Mouse (Mus musculus): ENCODE measurements around the gene Spata21. TPM values are rescaled to one million over a fixed set of nuclear protein-coding genes. Genes with fewer than 3 reads are reported as not detected.

Spata21 gene
- polyA plus RNA-seq, 1 experiment from 2014 or later, result not detected

GRCm38 (mm10) chr4:141069731-141070130 lies 18.4 kb upstream of the Spata21 start:
- H3K4me1 ChIP-seq (ENCODE audit: control insufficient read depth, low read depth, low read length), result peaks cover 43% of the 10 kb centered on the region
- H3K4me2 ChIP-seq (ENCODE audit: low read depth, low read length), result no peak overlapping the region
- H3K4me3 ChIP-seq (ENCODE audit: low read depth, low read length), result no peak overlapping the region
- H3K9ac ChIP-seq (ENCODE audit: low read depth, low read length), result no peak overlapping the region
- no peak for ATAC-seq (ENCODE audit: low read depth)
- H3K27ac ChIP-seq (ENCODE audit: low read length), result peak overlapping the region; percentile 31
- WGBS (ENCODE audit: insufficient replicate concordance), result 39% methylated on average over 4 of the region's 4 CpGs
- no peaks in the 10 kb centered on the region for H3K27me3 ChIP-seq (ENCODE audit: control insufficient read depth, insufficient read depth, low read depth, low read length)
- H3K9me3 ChIP-seq (replicated peaks; ENCODE audit: control insufficient read depth, low read length), result no peaks in the 10 kb centered on the region
- peaks cover 75% of the 10 kb centered on the region for H3K36me3 ChIP-seq (ENCODE audit: control insufficient read depth, insufficient read depth)

GRCm38 (mm10) chr4:141072502-141072901 lies 15.6 kb upstream of the Spata21 start:
- 85% methylated on average over 11 of the region's 11 CpGs for WGBS (ENCODE audit: insufficient replicate concordance)
- Histone ChIP-seq H3K4me3 (ENCODE audit: low read depth, low read length) (no peak overlapping the region), H3K27ac (ENCODE audit: low read length) (no peak overlapping the region), H3K36me3 (ENCODE audit: control insufficient read depth, insufficient read depth) (peaks cover 61% of the 10 kb centered on the region), H3K9me3 (replicated peaks; ENCODE audit: control insufficient read depth, low read length) (no peaks in the 10 kb centered on the region), H3K4me1 (ENCODE audit: control insufficient read depth, low read depth, low read length) (peaks cover 69% of the 10 kb centered on the region), H3K27me3 (ENCODE audit: control insufficient read depth, insufficient read depth, low read depth, low read length) (no peaks in the 10 kb centered on the region), H3K9ac (ENCODE audit: low read depth, low read length) (no peak overlapping the region), H3K4me2 (ENCODE audit: low read depth, low read length) (no peak overlapping the region)
- no peak for ATAC-seq (ENCODE audit: low read depth)

GRCm38 (mm10) chr4:141073661-141074060 lies 14.5 kb upstream of the Spata21 start:
- Histone ChIP-seq H3K4me1 (ENCODE audit: control insufficient read depth, low read depth, low read length) (peaks cover 66% of the 10 kb centered on the region), H3K4me2 (ENCODE audit: low read depth, low read length) (peak overlapping the region; percentile 56), H3K4me3 (ENCODE audit: low read depth, low read length) (peak overlapping the region; percentile 31), H3K27me3 (ENCODE audit: control insufficient read depth, insufficient read depth, low read depth, low read length) (no peaks in the 10 kb centered on the region), H3K36me3 (ENCODE audit: control insufficient read depth, insufficient read depth) (peaks cover 50% of the 10 kb centered on the region), H3K9ac (ENCODE audit: low read depth, low read length) (peak overlapping the region; percentile 53), H3K9me3 (replicated peaks; ENCODE audit: control insufficient read depth, low read length) (no peaks in the 10 kb centered on the region), H3K27ac (ENCODE audit: low read length) (peak overlapping the region; percentile 86)
- ATAC-seq (ENCODE audit: low read depth), result peak; percentile 19
- 62% methylated on average over 9 of the region's 9 CpGs for WGBS (ENCODE audit: insufficient replicate concordance)

- H3K4me2 ChIP-seq (ENCODE audit: low read depth, low read length), result peak overlapping the region; percentile 56
- peak; percentile 55 for ATAC-seq (ENCODE audit: low read depth)
- H3K4me3 ChIP-seq (ENCODE audit: low read depth, low read length), result peak overlapping the region; percentile 31
- WGBS (ENCODE audit: insufficient replicate concordance), result 29% methylated on average over 4 of the region's 4 CpGs
- peak overlapping the region; percentile 86 for H3K27ac ChIP-seq (ENCODE audit: low read length)
- H3K4me1 ChIP-seq (ENCODE audit: control insufficient read depth, low read depth, low read length), result peaks cover 61% of the 10 kb centered on the region
- no peaks in the 10 kb centered on the region for H3K9me3 ChIP-seq (replicated peaks; ENCODE audit: control insufficient read depth, low read length)
- no peaks in the 10 kb centered on the region for H3K27me3 ChIP-seq (ENCODE audit: control insufficient read depth, insufficient read depth, low read depth, low read length)
- peak overlapping the region; percentile 53 for H3K9ac ChIP-seq (ENCODE audit: low read depth, low read length)
- H3K36me3 ChIP-seq (ENCODE audit: control insufficient read depth, insufficient read depth), result peaks cover 45% of the 10 kb centered on the region
These were observed 14.0 kb upstream of the Spata21 start for GRCm38 (mm10) chr4:141074109-141074508.

- Histone ChIP-seq H3K4me1 (ENCODE audit: control insufficient read depth, low read depth, low read length) (peaks cover 50% of the 10 kb centered on the region), H3K4me3 (ENCODE audit: low read depth, low read length) (peak overlapping the region; percentile 88), H3K27me3 (ENCODE audit: control insufficient read depth, insufficient read depth, low read depth, low read length) (no peaks in the 10 kb centered on the region), H3K4me2 (ENCODE audit: low read depth, low read length) (peak overlapping the region; percentile 82), H3K9ac (ENCODE audit: low read depth, low read length) (peak overlapping the region; percentile 90), H3K9me3 (replicated peaks; ENCODE audit: control insufficient read depth, low read length) (no peaks in the 10 kb centered on the region), H3K27ac (ENCODE audit: low read length) (peak overlapping the region; percentile 94), H3K36me3 (ENCODE audit: control insufficient read depth, insufficient read depth) (peaks cover 19% of the 10 kb centered on the region)
- WGBS (ENCODE audit: insufficient replicate concordance), result 18% methylated on average over 17 of the region's 17 CpGs
- ATAC-seq (ENCODE audit: low read depth), result peak; percentile 71
These were observed 11.2 kb upstream of the Spata21 start for GRCm38 (mm10) chr4:141076761-141077506.

GRCm38 (mm10) chr4:141077681-141078509 lies 10.2 kb upstream of the Spata21 start, which contains the start of gene Necap2:
Gene Necap2, minus strand, starts transcription at chr4:141078357.
- H3K4me1 ChIP-seq (ENCODE audit: control insufficient read depth, low read depth, low read length), result peaks cover 47% of the 10 kb centered on the region
- peak within 1 kb of the TSS; percentile 88 for H3K4me3 ChIP-seq (ENCODE audit: low read depth, low read length)
- peak; percentile 83 for ATAC-seq (ENCODE audit: low read depth)
- H3K27ac ChIP-seq (ENCODE audit: low read length), result peak within 1 kb of the TSS; percentile 94
- H3K27me3 ChIP-seq (ENCODE audit: control insufficient read depth, insufficient read depth, low read depth, low read length), result no peaks in the 10 kb centered on the region
- no peaks in the 10 kb centered on the region for H3K9me3 ChIP-seq (replicated peaks; ENCODE audit: control insufficient read depth, low read length)
- H3K9ac ChIP-seq (ENCODE audit: low read depth, low read length), result peak within 1 kb of the TSS; percentile 90
- peaks cover 11% of the 10 kb centered on the region for H3K36me3 ChIP-seq (ENCODE audit: control insufficient read depth, insufficient read depth)
- under 1% methylated on average over 67 of the region's 67 CpGs for WGBS (ENCODE audit: insufficient replicate concordance)
- H3K4me2 ChIP-seq (ENCODE audit: low read depth, low read length), result peak within 1 kb of the TSS; percentile 82

- H3K4me1 ChIP-seq (ENCODE audit: control insufficient read depth, low read depth, low read length), result peaks cover 39% of the 10 kb centered on the region
- peak overlapping the region; percentile 88 for H3K4me3 ChIP-seq (ENCODE audit: low read depth, low read length)
- no peak overlapping the region for H3K9ac ChIP-seq (ENCODE audit: low read depth, low read length)
- peaks cover 4% of the 10 kb centered on the region for H3K36me3 ChIP-seq (ENCODE audit: control insufficient read depth, insufficient read depth)
- H3K27me3 ChIP-seq (ENCODE audit: control insufficient read depth, insufficient read depth, low read depth, low read length), result no peaks in the 10 kb centered on the region
- peak overlapping the region; percentile 39 for H3K4me2 ChIP-seq (ENCODE audit: low read depth, low read length)
- ATAC-seq (ENCODE audit: low read depth), result no peak
- WGBS (ENCODE audit: insufficient replicate concordance), result 69% methylated on average over 18 of the region's 18 CpGs
- no peak overlapping the region for H3K27ac ChIP-seq (ENCODE audit: low read length)
- no peaks in the 10 kb centered on the region for H3K9me3 ChIP-seq (replicated peaks; ENCODE audit: control insufficient read depth, low read length)
These were observed 9.5 kb upstream of the Spata21 start for GRCm38 (mm10) chr4:141078510-141079137.

- 45% methylated on average over 10 of the region's 10 CpGs for WGBS (ENCODE audit: insufficient replicate concordance)
- peak; percentile 87 for ATAC-seq (ENCODE audit: low read depth)
- H3K9ac ChIP-seq (ENCODE audit: low read depth, low read length), result no peak overlapping the region
- no peaks in the 10 kb centered on the region for H3K36me3 ChIP-seq (ENCODE audit: control insufficient read depth, insufficient read depth)
- H3K4me3 ChIP-seq (ENCODE audit: low read depth, low read length), result no peak overlapping the region
- peaks cover 3% of the 10 kb centered on the region for H3K4me1 ChIP-seq (ENCODE audit: control insufficient read depth, low read depth, low read length)
- no peaks in the 10 kb centered on the region for H3K9me3 ChIP-seq (replicated peaks; ENCODE audit: control insufficient read depth, low read length)
- H3K27me3 ChIP-seq (ENCODE audit: control insufficient read depth, insufficient read depth, low read depth, low read length), result no peaks in the 10 kb centered on the region
- H3K4me2 ChIP-seq (ENCODE audit: low read depth, low read length), result no peak overlapping the region
- H3K27ac ChIP-seq (ENCODE audit: low read length), result no peak overlapping the region
These were observed 1.3 kb upstream of the Spata21 start for GRCm38 (mm10) chr4:141086862-141087261.
